Mouse (Mus musculus) C2C12 (cell line): ENCODE measurements around the gene Eif4h.

Experiments
- CTCF ChIP-seq: IDR thresholded peaks from one replicate; pipeline ENCODE4 v1.5.1; 2011; ENCODE audit not compliant: control insufficient read depth, insufficient read depth, insufficient read length
- FOSL1 ChIP-seq: IDR thresholded peaks from one replicate; pipeline ENCODE4 v1.8.0; 2011; ENCODE audit warnings: mild to moderate bottlenecking, low read length; ENCODE audit not compliant: poor library complexity, insufficient read depth, severe bottlenecking

DNA sequence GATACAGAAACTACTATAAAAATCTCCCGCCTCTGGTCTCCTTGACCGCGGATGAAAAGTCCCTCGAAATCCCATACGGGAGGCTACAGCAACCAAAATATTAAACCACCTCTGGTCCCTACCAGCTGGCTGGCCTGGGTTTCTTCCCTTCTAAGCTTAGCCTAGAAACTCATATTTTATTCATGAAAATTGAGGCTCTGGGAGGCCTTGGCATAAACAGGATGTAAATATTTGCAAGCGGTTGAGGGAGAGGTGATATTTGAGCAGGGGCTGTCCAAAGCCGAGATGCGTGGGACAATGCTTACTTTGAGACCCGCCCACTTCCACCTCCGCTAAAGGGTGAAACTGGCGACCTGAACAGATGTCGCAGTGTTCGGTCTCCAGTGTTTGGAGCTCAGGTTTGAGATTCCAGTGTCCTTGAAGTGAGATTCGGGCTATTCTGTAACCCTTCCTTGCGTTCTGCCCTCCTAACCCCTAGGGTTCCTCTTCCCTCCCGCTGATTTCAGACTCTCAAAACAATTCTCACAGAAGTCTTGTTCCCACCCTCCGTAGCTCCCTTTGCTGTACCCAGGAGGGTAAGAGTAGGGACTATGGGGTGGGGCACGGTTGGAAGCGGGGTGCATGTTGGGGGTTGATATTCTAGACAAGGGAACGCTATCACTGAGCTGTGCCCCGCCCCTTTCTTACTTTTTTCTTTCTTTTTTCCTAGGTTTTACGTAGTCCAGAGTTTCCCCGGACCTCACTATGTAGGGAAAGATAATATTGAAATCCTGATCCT lies 67.4 kb downstream of the Eif4h start:
- TF ChIP-seq CTCF (no peak), FOSL1 (no peak)
